12 mouse cellular contexts compared by ENCODE assay signal in the genomic region with DNA sequence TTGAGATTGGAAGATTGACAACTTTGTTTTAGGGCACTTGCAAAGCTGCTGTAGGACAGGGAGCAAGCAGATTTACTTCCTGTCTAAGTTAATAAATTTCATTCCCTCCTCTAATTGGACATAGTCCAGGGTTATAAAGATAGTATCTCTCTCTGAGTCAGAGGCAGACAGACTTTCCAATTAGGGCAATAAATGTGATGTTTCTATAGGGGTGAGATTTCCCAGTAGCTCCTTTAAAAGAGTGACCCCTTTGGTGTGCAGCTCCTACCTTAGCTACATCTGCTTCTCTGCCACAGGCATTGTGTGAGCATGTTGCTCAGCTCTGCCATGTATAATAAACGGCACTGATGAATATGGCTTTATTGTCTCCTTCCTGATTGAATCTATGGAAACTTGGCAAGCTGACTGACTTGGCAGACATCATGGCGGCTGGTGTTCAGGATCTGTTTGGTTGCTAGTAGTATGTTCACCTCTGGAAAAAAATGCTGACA.
DNase-seq lines count a peak whose midpoint lies in the region; ATAC-seq and TF ChIP-seq lines count a peak whose summit lies in the region.
"Had no signal": no experiment of that assay in that cellular context is flagged by ENCODE, and none has a peak within 500 bp of the region (broad histone marks: within the 10 kb centered on the region; RNA-seq: fewer than 3 reads in every experiment).

No protein-coding gene starts in this region.

- no peak overlapping the region for H3K9ac ChIP-seq in kidney, postnatal 0 days (ENCODE audit: low read depth, low read length)
- no peak overlapping the region for H3K9ac ChIP-seq in hindbrain, postnatal 0 days (replicated peaks; ENCODE audit: low read length)
- H3K9ac ChIP-seq: limb, embryonic 13.5 days; midbrain, embryonic 13.5 days had no signal

- no peaks in the 10 kb centered on the region for H3K36me3 ChIP-seq in kidney, postnatal 0 days (ENCODE audit: insufficient read depth, low read length)
- no peaks in the 10 kb centered on the region for H3K36me3 ChIP-seq in hindbrain, postnatal 0 days (ENCODE audit: insufficient read depth, low read length)
- H3K36me3 ChIP-seq: limb, embryonic 13.5 days; midbrain, embryonic 13.5 days had no signal

- no peaks in the 10 kb centered on the region for H3K4me1 ChIP-seq in kidney, postnatal 0 days (replicated peaks; ENCODE audit: insufficient read depth, low read length)
- no peaks in the 10 kb centered on the region for H3K4me1 ChIP-seq in hindbrain, postnatal 0 days (ENCODE audit: insufficient read depth, low read length)
- H3K4me1 ChIP-seq: limb, embryonic 13.5 days; midbrain, embryonic 13.5 days had no signal

- H3K4me3 ChIP-seq in kidney, postnatal 0 days (replicated peaks; ENCODE audit: low read depth, low read length) = no peak overlapping the region
- H3K4me3 ChIP-seq in hindbrain, postnatal 0 days (ENCODE audit: low read length) = no peak overlapping the region
- H3K4me3 ChIP-seq: limb, embryonic 13.5 days; midbrain, embryonic 13.5 days had no signal

- ATAC-seq in kidney, postnatal 0 days (replicated peaks; ENCODE audit: low FRiP score, low read depth) = no peak
- peak; percentile 70 for ATAC-seq in hindbrain, postnatal 0 days
- ATAC-seq: midbrain, embryonic 13.5 days had no signal

- no peak overlapping the region for H3K4me2 ChIP-seq in kidney, postnatal 0 days (ENCODE audit: low read length)
- no peak overlapping the region for H3K4me2 ChIP-seq in hindbrain, postnatal 0 days (ENCODE audit: low read depth, low read length)
- H3K4me2 ChIP-seq: limb, embryonic 13.5 days; midbrain, embryonic 13.5 days had no signal

- 30% methylated on average over 2 of the region's 2 CpGs for WGBS in kidney, postnatal 0 days
- 33% methylated on average over 2 of the region's 2 CpGs for WGBS in hindbrain, postnatal 0 days

- H3K27me3 ChIP-seq in kidney, postnatal 0 days (ENCODE audit: insufficient read depth, low read length) = no peaks in the 10 kb centered on the region
- H3K27me3 ChIP-seq in hindbrain, postnatal 0 days (ENCODE audit: insufficient read depth, low read length) = no peaks in the 10 kb centered on the region
- H3K27me3 ChIP-seq: limb, embryonic 13.5 days; midbrain, embryonic 13.5 days had no signal

- TF ChIP-seq CTCF in kidney, postnatal 0 days (IDR thresholded peaks at IDR 0.05; ENCODE audit: low read depth) = no peak
- TF ChIP-seq CTCF in hindbrain, postnatal 0 days (IDR thresholded peaks at IDR 0.05; ENCODE audit: low read depth) = no peak

- DNase-seq in kidney, postnatal 0 days (ENCODE audit: low spot score) = peak; percentile 68
- no peak for DNase-seq in kidney, adult 8-10 months
- DNase-seq in 3T3-L1 (ENCODE audit: low read depth, low spot score) (peak; percentile 66), 416B (ENCODE audit: low read depth) (peak; percentile 17)
- peak; percentile 55 for DNase-seq in hindbrain, postnatal 0 days (ENCODE audit: low spot score)
- no peak for DNase-seq in natural killer cell, adult 2 months (ENCODE audit: low spot score in 2 of 2)
- no peak for DNase-seq in adrenal gland, adult 18-20 months (ENCODE audit: low spot score in 2 of 2)
- DNase-seq: cerebellum, postnatal 36 days; lung, postnatal 14 days; right cerebral cortex, postnatal 4 days had no signal

- no peak overlapping the region for H3K27ac ChIP-seq in kidney, postnatal 0 days
- no peak overlapping the region for H3K27ac ChIP-seq in hindbrain, postnatal 0 days
- H3K27ac ChIP-seq: limb, embryonic 13.5 days; midbrain, embryonic 13.5 days had no signal

- no peaks in the 10 kb centered on the region for H3K9me3 ChIP-seq in kidney, postnatal 0 days (replicated peaks; ENCODE audit: low read length)
- H3K9me3 ChIP-seq in hindbrain, postnatal 0 days (ENCODE audit: low read length) = no peaks in the 10 kb centered on the region
- H3K9me3 ChIP-seq: limb, embryonic 13.5 days; midbrain, embryonic 13.5 days had no signal

Comparison
In these comparisons a context has a peak if more than half of its experiments do, and no peak if none do; other contexts are left out.
1. DNase-seq: peak in kidney, postnatal 0 days (single experiment), 3T3-L1 (single experiment), 416B (single experiment) and hindbrain, postnatal 0 days (single experiment); none in kidney, adult 8-10 months (0 of 2), natural killer cell, adult 2 months (0 of 2) and adrenal gland, adult 18-20 months (0 of 2).